Mouse (Mus musculus) thymus, adult 2 months (tissue): ENCODE results near the gene Ythdc1.

Experiments
- CTCF ChIP-seq: fragments of 200-500 bp; IDR thresholded peaks from 2 replicates; pipeline ENCODE4 v1.5.1; 2012; ENCODE audit warnings: mild to moderate bottlenecking, control low read depth, low read length, moderate library complexity, borderline replicate concordance; ENCODE audit not compliant: control insufficient read depth, poor library complexity, insufficient read depth; ENCODE audit errors: extremely low read depth
- POLR2A ChIP-seq: fragments of 200-500 bp; IDR thresholded peaks from 2 replicates; pipeline ENCODE4 v1.6.1; 2012; ENCODE audit warnings: mild to moderate bottlenecking, low read length, control low read depth, moderate library complexity; ENCODE audit not compliant: control insufficient read depth, poor library complexity, insufficient read depth; ENCODE audit errors: extremely low read depth

GRCm38 (mm10) chr5:86784205-86784604, 19.8 kb upstream of the Ythdc1 start:
- no peak for TF ChIP-seq POLR2A
- no peak for TF ChIP-seq CTCF
